Mouse (Mus musculus) c-Kit-positive CD71-positive TER-119-negative erythroid progenitor cells, embryonic 14.5 days (primary cell): ENCODE data around the gene Gm15155.
"Not testable (repeated sequence)": the region's sequence is repeated elsewhere in the genome, so short reads cannot be mapped to it uniquely, and the experiment has no call there.

Experiments
- DNase-seq: peaks from one replicate; pipeline ENCODE4 v3.0.0-alpha.2; 2013; ENCODE audit warnings: low read depth

The Gm15155 gene

DNA sequence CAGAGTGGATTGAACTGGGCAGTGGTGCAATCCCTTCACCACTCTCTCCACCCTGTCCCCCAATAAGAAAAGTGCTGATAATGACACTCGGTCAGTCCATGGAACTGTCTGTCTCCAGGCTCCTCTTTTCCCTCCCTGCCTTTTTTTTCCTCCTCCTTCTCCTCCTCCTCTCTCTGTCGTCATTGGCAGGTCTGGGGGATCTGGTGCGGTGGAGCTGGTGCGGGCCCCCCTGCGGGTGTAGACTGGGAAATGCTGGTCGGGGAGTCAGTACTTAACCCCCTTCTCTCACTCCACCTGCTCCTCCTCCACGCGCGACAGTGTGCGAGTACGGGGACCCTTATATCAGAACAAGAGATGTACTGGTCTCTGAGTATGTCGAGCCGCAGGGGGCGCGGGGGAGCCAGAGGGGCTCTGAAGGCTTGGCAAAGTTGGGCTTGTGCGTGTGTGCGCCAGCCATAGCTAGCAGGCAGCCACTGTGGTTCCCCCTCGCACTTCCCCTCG is at the start of gene Gm15155:
TSS of gene Gm15155 (plus strand) at position 401 of the 501 bp plus-strand sequence.
- DNase-seq, result no peak

DNA sequence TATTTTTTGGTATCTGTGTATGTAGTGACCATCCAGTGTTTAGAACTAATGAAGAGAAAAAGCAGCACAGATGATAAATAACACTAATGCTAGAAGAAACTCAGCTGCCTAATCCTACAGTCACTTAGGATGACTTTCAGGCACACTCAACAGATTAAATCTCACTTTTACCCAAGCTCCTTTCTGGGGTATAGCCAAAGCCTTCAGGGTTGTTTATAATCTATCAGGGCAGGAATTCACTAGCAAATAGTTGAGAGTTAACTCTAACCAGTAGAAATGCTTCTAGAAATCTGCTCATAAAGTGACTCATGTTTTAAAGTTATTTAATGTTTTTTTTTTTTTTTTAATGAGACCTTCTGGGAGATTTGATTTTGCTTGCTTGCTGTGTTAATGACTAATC is 44.8 kb upstream of the Gm15155 start:
- DNase-seq, result no peak

DNA sequence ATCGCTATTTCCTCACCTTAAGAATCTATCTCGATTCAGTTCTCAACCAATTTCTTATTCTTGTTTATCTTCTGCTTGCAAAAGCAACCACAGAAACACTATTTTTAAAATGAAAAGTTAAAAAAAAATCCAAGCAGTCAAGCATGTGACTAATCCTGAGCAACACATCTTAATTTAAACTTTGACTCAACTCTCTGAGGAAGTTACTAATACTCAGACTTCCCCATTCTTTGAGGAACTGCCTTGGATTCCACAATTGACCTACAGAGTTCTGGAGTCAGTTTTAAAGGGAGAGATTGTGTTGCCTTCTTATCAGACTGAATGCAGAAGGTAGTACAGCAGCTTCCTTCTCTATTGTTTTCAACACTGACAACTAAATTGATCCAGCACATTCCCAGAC is 40.0 kb upstream of the Gm15155 start:
- DNase-seq, result no peak

DNA sequence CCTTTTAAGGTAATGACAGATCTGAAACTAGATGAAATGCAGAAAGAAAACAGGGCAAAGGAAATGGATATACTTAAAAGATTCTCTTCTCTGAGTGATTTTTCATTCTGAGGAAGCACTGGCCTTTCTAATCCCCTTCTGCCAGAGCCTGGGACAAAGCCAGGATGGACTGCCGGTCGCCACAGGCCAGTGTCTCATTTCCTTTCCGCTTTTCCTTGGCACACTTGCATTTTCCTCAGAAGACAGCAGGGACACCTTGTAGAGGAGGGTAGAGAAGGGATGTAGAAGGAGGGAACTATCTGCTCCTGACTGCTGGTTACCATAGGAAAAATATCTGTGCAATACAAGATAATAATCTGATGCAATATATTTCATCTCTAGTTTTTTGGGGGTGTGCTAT is 33.1 kb upstream of the Gm15155 start:
- DNase-seq, result no peak

DNA sequence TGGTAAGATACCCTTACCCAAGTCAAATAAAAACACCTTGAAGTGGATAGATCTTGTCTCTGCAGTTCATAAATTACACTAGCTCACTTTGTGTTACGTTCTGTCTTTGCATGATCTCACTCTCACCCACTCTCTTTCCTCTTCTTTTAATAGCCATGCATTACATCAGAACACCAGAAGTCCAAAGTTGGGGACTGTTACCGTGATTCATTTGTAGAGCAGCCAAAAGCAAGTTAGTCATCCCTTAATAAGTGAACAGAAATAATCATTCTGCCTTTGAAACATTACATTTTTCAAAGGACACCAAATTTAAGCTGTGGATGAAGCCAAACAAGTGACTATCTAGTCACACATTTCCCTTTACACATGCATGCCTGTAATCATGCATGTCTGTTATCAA is 32.1 kb upstream of the Gm15155 start:
- no peak for DNase-seq

DNA sequence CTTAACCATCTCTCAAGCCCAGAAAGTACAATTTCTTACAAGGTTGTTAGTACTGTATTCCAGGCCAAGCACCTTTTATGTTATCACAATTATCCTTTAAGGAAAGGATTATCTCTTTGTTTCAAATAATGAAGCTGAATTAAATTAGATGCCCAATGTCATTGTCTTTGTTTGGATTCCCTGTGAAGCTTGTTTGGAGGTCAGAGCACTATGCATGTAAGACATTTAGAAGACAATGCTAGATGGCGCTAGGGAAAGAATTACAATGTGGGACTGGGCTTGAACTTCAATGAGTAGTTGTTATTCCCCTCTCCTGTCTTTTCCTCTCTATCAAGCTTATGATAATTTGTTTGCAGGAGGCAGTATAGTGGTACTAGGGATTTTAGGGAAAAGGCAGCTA is 29.9 kb upstream of the Gm15155 start:
- DNase-seq, result no peak

DNA sequence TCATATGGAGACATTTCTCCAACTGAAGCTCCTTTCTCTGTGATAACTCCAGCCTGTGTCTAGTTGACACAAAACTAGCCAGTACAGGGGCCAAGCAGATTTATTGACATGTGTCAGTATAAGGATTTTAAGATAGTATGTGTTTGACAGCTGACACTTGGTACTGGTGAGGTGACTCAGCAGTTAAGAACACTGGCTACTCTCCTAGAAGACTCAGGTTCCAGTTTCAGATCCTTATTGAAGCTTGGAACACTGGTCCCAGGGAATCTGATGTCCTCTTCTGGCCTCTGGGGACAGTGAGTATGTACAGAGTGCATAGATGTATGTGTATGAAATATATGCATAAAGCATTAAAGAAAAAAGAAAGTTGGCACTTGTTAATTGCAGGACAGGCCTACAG is 28.2 kb upstream of the Gm15155 start:
- no peak for DNase-seq

DNA sequence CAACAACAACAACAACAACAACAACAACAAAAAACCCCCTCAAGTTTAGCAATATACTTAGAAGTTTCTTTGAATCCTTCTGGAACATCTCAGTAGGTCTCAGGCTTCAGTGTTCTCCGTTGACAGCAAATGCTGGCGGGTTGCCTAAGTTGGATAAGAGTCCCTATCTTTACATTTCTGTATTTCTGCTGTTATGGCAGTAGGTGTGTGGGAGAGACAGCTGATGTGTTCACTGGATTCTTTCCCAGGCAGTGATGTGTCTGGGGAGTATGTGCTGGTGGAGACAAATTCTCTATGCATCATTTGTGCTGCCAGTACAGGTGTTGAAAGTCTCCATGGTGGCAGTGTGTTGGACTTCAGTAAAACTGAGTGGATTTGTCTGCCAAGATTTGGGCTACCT is 23.3 kb upstream of the Gm15155 start:
- no peak for DNase-seq

DNA sequence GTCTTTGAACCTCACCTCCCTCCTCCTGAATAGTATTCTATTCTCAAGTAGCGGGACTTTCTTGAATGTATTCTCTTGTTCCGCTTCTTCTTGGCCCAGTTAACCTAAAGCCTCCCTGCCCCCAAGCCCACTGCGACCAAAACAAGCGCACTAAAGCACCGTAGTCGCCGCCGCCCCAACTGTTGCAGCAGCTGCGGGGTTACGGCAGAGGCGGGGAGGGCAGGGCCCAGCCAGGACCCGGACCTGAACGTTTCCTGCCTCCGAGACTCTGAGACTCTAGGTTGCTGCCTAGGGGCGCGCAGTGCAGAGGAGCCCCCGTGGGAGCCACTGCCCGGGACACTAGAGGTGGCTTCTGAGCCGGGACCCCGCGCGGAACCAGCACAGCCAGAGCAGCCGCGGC is 2.0 kb upstream of the Gm15155 start:
- DNase-seq, result no peak

DNA sequence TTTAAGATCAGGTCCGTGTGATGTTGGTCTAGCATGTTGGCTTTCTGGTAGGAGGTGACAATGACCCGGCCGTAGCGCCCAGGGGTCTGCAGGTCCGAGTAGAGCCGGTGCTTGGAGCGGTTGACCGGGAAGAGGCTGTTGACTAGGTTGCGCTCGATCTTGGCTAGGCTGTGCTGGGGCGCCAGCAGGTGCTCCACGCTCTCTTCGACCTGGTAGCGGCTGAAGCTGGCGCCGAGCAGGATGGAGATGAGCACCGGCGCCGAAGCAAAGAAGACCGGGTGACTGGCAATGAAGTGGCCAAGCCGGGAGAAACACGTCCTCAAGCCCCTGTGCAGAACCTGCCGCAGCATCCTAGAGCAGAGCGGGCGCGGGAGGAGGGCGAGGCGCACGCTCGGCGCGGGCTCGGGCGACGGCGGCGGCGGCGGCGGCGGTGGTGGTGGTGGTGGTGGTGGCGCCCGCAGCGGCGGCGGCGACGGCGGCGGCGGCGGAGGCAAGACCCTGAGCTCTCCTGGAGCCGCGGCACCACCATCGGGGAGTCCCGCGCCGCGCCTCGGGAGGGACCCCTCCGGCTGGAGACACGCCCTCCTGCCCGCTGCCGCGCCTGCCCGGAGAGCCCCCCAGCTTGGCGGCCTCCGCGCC is 1.5 kb upstream of the Gm15155 start:
- no peak for DNase-seq

DNA sequence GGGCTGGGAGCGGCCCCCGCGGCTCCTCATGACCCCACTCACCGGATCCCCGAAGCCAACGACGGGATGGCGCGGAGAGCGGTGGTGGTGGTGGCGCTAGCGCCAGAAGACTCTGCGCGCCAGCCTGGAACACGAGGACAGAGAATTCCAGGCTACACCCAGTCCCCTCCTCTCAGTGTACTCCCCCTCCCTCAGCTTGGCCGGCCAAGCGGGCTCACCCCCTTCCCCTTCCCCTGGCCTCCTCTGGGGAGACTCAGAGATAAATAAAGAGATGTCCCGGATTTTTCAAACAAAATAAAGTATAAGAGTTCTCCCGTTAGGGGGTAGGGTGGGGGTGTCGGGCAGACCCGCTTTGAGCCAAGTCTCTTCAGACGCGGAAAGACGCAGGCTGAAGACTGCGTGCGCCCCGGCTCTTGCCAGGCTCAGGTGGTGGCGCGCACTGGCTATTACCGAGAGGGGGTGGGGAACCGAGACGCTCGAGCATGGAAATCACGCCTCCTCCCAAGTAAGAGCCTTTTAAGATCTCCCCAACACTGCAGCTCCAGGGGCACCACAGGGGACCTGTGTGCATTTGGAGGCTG is 750 bp upstream of the Gm15155 start, which contains the start of gene Ptchd1:
TSS of gene Ptchd1 (minus strand) at position 114 of the 581 bp plus-strand sequence.
- no peak for DNase-seq

DNA sequence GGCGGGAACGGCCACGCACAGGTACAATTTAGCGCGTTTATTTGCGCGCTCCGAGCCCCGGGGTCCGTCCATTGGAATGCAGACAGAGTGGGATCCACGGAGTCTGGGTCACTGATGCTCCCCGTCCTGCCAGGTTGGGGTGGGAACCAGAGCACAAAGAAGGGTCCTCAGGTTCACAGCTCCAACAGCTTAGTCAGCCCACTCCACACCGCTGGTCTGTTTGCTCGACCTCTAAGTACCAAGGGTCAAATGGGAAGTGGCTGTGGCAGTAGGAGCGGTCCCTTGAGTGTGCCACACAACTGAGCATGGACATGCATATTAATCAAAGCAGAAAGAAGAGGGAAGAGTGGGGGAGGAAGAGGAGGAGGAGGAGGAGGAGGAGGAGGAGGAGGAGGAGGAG is 354 bp downstream of the Gm15155 start:
- DNase-seq, result no peak

DNA sequence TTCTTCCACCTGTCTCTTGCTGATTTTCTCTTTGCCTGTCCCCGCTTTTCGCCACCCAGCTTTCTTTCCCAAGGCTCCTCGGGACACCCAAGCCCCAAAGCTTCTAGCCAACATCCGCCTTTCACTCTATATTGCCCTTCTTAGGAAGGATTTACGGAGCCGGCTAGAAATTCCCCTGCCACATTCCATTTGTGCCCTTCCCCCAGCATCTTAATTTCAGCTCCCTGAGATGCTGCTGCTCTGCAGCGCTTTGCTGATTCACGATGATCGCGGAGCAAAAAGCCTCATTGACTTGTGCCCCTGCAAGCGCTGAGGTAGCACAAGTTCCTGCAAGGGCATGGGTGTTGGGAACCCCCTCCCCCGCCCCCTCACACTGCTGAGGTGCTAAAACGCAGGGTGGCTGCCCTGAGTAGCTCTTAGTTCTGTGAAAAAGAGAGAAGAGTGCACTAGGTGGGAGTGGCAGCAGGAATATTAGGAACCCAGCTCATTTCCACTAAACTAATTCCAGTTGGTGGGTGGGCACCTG is 1.2 kb downstream of the Gm15155 start:
- no peak for DNase-seq

DNA sequence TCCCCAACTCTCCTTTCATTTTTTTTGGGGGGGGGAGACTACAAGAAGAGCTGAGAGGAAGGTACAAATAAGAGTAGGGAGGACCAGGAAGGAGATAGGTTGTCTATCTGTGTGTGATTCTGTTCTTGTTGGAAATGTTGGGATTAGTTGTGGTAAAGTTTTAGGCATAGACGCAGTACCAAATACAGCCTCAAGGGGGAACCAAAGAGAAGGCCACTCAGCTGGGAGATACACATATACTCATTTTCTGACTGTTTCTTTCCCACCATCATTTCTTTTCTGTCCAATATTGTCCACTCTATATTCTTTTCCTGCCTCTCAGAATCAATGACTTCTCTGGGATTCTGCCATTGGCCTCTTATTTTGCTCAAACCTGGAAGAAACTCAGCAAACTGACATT is 19.4 kb downstream of the Gm15155 start:
- DNase-seq, result no peak

DNA sequence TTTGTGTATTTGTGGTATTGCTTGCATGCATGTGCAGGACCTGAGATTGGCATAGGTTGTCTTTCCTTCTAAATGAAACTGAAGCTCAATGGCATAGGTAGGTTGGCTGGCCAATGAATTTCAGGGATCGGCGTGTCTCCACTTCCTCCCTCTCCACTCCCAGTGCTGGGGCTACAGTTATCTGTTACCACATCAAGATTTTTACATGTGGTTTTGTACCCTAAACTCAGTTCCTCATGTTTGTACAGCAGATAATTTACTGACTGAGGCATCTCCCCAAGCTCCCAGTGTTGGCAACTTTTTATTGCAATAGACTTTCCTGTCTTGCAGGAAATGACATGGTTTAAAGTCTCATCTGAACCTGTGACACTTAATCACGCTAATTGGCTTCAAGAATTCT is 21.4 kb downstream of the Gm15155 start:
- DNase-seq, result no peak

DNA sequence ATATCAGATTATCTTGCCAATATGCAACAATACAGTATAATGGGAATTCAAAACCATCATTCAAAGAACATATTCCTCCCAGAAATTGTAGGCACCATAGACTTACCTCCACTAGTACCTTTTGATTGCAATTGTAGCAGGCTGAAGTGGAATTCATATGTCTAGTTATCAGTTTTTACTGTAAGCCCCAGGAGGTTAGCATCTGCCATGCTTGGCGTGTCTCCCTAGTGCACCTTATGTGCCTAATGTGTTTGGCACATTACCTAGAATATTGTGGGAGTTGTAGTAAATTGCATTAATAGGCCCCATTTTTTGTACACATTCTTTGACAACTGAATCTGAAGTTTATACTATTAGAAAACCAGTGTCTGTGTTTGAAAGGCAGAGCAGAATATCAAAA is 33.4 kb downstream of the Gm15155 start:
- DNase-seq, result no peak

DNA sequence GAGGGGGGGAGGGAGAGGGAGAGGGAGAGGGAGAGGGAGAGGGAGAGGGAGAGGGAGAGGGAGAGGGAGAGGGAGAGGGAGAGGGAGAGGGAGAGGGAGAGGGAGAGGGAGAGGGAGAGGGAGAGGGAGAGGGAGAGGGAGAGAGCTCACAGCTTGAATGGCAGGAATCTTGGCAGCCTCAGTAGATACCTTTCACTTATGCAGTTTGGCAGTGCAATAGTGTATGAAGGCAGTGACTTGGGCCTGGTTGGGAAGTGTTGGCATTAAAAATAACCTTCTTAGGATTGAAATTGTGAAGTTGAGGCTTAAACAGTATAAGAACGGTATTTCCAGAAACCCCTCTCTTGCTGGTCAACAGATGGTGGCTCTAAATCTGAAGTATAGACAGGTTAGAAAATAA is 65.9 kb downstream of the Gm15155 start:
- DNase-seq, result not testable (repeated sequence)

DNA sequence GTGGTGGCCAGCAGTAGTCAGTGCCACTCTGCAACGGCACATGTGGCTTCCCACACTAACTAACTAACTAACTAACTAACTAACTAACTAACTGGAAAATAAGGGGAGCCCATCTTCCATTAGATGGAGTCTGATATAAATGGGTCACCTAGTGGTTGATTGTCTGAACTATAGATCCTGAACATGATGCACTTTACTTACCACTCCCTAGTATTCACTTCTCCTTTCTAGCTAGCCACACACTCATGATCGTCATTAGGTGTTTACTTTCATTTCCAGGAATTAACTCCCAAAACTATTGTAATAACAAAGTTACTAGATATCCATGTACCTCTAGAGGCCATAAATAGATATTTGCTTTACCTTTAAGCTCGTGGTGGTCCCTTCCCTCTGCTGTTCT is 99.6 kb downstream of the Gm15155 start:
- DNase-seq, result no peak

DNA sequence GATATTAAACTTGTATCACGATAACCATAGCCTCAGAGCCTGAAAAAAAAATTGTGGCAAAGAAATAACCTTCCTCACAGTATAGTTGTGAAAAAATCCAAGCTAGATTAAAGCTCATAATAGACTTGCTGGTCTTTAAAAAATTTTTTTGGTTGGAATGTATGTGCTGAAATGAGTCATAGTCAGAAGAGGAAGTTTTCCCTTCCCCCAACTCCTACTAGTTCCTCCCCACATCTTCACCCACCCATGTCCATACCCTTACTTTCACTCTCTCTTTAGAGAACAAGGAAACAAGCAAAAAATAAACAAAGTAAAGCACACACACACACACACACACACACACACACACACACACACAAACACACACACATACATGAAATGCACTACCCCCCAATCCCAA is 103.8 kb downstream of the Gm15155 start:
- DNase-seq, result no peak

DNA sequence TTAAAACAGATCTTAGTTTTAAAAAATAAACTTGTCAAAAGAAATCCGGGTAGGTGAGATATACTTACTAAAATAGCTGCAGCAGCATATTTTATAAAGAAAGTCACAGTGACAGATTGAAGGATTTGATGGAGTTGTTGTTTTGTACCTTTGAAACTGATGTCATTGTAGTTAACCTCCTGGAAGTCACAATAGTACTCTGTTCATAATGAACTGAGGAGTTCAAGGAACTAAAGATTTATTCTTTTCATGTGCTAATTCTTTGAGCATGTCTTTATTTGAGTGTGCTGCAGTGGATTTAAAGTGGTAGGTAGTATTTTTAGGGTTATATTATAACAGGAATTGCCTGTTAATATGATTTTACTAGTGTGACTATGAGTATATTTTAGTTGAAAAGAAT is 263.6 kb downstream of the Gm15155 start:
- DNase-seq, result no peak

DNA sequence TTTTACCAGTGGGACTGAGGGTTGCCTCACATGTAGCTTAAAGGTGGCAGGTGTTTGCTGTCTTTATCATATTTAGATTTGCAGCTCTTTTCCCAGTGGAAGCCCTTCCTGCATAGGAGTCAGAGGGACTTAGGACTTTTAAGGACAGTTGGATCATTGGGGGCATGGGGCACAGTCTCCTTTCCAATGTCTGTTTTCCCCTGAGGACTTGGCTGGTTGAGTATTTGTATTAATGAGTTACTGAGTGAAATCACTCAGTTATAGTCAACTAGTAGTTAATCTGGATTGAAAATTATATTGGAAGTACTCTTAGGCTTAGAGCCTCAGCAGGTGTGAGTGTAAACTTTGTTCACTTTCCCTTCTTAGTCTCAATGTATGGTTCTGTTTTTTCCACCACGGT is 275.5 kb downstream of the Gm15155 start:
- no peak for DNase-seq

DNA sequence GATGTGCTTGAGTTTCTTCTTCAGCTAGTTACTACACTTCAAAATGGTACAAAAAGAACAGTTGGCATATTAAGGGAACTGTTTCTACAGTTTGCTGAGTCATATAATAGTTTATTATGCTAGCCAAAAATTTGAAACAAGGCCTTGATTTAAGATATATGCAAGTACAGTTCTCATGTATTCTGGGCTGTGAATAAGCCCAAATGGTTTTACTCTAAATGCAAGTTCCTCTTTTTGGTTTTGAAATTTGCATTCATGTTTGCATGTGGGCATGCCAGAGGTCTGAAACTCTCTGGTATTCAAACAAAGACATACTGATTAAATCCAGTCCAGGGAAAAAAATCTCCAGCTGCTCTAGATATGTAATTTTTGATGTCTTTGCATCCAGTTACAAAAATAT is 277.2 kb downstream of the Gm15155 start:
- DNase-seq, result no peak

DNA sequence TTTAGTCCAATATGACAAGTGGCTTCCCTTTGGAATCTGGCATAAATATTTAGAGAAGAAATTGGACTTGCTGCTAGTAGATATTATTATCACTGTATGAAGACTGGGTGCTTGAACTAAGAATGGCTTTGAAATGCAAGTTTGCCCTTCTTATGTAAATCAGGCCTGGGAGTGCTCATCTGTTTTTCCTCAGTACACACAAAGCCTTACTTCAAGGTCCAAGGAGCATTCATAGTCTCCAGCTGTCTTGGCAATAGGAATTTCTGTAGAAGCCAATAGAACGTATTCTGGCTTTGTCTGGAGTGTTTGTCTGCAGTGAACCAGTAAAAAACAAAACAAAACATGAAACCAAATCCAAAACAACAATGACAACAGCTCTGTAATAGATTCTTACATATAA is 278.6 kb downstream of the Gm15155 start:
- DNase-seq, result no peak

DNA sequence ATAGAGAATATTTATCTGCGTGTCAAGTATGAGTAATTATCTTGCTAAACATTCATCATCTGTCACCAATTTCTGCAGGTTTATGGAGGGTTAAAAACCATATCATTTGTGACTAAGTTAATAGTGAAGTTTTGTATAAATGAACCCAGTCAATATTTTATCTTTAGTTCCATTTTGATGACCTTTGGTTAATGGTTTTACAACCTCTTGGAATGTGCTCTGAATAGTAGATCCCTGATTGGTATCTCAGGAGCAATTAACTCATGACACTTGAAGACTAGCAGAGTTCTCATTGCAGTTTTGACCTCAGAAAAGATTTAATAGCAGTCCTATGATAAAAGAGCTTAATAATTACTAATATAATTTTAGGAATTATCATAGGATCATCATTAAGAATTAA is 385.2 kb downstream of the Gm15155 start:
- no peak for DNase-seq
